Mouse (Mus musculus) lung, postnatal 0 days (tissue): ENCODE measurements around the gene Zfp12. TPM values are rescaled to one million over a fixed set of nuclear protein-coding genes. Genes with fewer than 3 reads are reported as not detected.

Experiments used
- ATAC-seq: fragments of 200-750 bp; cut with Nextera tagmentation; 2 replicates; pipeline ENCODE4 v1.8.0; 2017; ENCODE audit warnings: moderate library complexity
- DNase-seq: peaks from one replicate; pipeline ENCODE4 v3.0.0-alpha.2; 2016; ENCODE audit warnings: low spot score
- H3K27ac ChIP-seq: fragments of 300-500 bp; sonication (generic); 2 replicates; pipeline ENCODE4 v1.5.1; 2014; ENCODE audit warnings: antibody characterized with exemption, mild to moderate bottlenecking, low read length, mixed read lengths
- H3K27me3 ChIP-seq: fragments of 300-500 bp; sonication (generic); replicated peaks from 2 replicates; pipeline ENCODE4 v1.6.1; 2014; ENCODE audit warnings: low read length, mixed read lengths; ENCODE audit not compliant: insufficient read depth
- H3K36me3 ChIP-seq: fragments of 300-500 bp; sonication (generic); 2 replicates; pipeline ENCODE4 v1.6.1; 2014; ENCODE audit warnings: low read length, mixed read lengths; ENCODE audit not compliant: insufficient read depth
- H3K4me1 ChIP-seq: fragments of 300-500 bp; sonication (generic); 2 replicates; pipeline ENCODE4 v1.6.1; 2014; ENCODE audit warnings: antibody characterized with exemption, low read depth, low read length, mixed read lengths; ENCODE audit not compliant: insufficient read depth
- H3K4me2 ChIP-seq: fragments of 300-500 bp; sonication (generic); replicated peaks from 2 replicates; pipeline ENCODE4 v1.6.1; 2014; ENCODE audit warnings: low read depth, mild to moderate bottlenecking, low read length, moderate library complexity, mixed read lengths
- H3K4me3 ChIP-seq: fragments of 300-500 bp; sonication (generic); 2 replicates; pipeline ENCODE4 v1.5.1; 2014; ENCODE audit warnings: low read depth, low read length
- H3K9ac ChIP-seq: fragments of 300-500 bp; sonication (generic); replicated peaks from 2 replicates; pipeline ENCODE4 v1.6.1; 2014; ENCODE audit warnings: low read depth, mild to moderate bottlenecking
- H3K9me3 ChIP-seq: fragments of 300-500 bp; sonication (generic); 2 replicates; pipeline ENCODE4 v1.6.1; 2016; ENCODE audit warnings: low read length, mixed read lengths
- CTCF ChIP-seq: IDR thresholded peaks from 2 replicates; pipeline ENCODE4 v1.5.1; 2016; ENCODE audit warnings: antibody characterized with exemption, mild to moderate bottlenecking
- EP300 ChIP-seq: IDR thresholded peaks from 2 replicates; pipeline ENCODE4 v1.6.1; 2016; ENCODE audit warnings: antibody characterized with exemption, mild to moderate bottlenecking, control low read depth
- WGBS: fragments of 180-500 bp; shearing (Covaris S2); extraction: QIAGEN DNeasy Blood & Tissue Kit; methylation state at CpG from one replicate; pipeline ENCODE4 v1.1.7; 2014; 5-methylcytosine and 5-hydroxymethylcytosine counted together
- polyA plus RNA-seq: library from polyadenylated mRNA; unstranded; fragments of >200 nt; fragmentation: Nextera tagmentation; extraction: Ambion mirVana; gene quantifications from 2 replicates; pipeline ENCODE4 v1.2.1, GENCODE M21; 2015

Zfp12 gene
- polyA plus RNA-seq, 1 experiment from 2014 or later, result 6.7 TPM

DNA sequence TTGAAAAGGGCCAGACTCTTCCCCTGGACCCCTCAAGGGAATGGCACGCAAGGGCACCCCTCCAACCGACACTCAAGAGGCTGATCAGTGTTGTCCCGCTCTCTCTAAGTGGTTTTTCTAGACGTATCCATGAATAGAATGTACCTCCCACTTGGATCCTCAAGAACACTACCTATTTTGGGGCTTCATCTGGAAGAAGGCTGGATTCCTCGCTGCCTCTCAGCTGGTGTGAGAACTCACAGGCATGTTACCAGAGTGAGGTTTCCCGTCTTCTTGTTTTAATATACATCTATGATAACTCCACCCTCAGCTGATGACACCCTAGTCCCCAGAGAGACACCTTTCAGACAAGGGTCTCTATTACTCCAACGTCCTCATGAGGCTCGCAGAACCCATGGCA lies 26.7 kb downstream of the Zfp12 start:
- H3K36me3 ChIP-seq, result no peaks in the 10 kb centered on the region; the same call in 1 of the 2 replicates
- no peaks in the 10 kb centered on the region for H3K27me3 ChIP-seq
- TF ChIP-seq CTCF, result no peak
- no peak for TF ChIP-seq EP300
- no peak overlapping the region for H3K9ac ChIP-seq
- H3K27ac ChIP-seq, result no peak overlapping the region
- no peak overlapping the region for H3K4me3 ChIP-seq
- H3K4me1 ChIP-seq, result no peaks in the 10 kb centered on the region
- DNase-seq (no peak), ATAC-seq (no peak)
- no peak overlapping the region for H3K4me2 ChIP-seq
- H3K9me3 ChIP-seq, result no peaks in the 10 kb centered on the region
- 90% methylated on average over 8 of the region's 8 CpGs for WGBS

DNA sequence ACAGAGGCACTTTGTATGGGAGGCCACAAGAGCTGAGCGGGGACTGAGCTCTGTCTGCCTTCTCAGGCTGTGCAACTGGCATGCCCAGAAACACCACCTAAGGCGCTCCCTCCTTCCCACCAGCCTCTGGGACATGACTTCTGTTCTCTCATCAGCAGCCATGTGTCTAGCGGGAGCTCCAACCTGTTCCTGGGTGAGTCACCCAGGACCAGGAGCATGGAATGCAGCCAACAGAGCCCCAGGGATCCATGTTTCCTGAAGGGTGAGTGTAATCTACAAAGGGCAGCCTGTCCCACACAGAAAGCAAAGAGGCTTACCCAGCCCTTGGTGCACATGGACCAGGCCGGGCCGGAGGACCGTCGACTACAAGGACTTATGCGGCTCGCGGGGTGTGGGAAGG lies 29.7 kb downstream of the Zfp12 start:
- Histone ChIP-seq H3K4me2 (no peak overlapping the region), H3K27ac (no peak overlapping the region), H3K36me3 (no peaks in the 10 kb centered on the region; the same call in 1 of the 2 replicates), H3K9ac (no peak overlapping the region), H3K4me1 (no peaks in the 10 kb centered on the region), H3K27me3 (no peaks in the 10 kb centered on the region), H3K4me3 (no peak overlapping the region), H3K9me3 (no peaks in the 10 kb centered on the region)
- TF ChIP-seq CTCF (no peak), EP300 (no peak)
- ATAC-seq (no peak), DNase-seq (no peak)
- WGBS, result 70% methylated on average over 10 of the region's 10 CpGs

DNA sequence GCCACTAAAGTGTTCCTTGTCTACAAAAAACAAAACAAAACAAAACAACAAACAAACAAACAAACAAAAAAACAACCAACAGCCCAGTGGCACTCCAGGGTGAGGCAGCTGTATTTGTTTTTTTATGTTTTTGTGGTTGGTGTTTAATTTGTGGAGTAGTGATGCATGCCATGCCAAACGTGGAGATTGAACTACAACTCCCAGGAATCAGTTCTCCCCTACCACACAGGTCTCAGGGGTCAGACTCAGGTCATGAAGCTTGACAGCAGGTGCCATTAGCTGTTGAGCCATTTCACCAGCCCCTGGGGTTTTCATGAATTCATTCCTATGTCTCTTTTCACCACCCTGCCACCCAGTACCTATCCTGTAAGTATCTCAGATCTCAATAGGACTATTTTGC lies 30.4 kb downstream of the Zfp12 start:
- no peaks in the 10 kb centered on the region for H3K4me1 ChIP-seq
- no peaks in the 10 kb centered on the region for H3K9me3 ChIP-seq
- H3K4me2 ChIP-seq, result no peak overlapping the region
- DNase-seq (no peak), ATAC-seq (no peak)
- no peaks in the 10 kb centered on the region for H3K27me3 ChIP-seq
- WGBS, result 30% methylated on average over 1 of the region's 1 CpGs
- TF ChIP-seq CTCF (no peak), EP300 (no peak)
- H3K27ac ChIP-seq, result no peak overlapping the region
- no peak overlapping the region for H3K9ac ChIP-seq
- H3K36me3 ChIP-seq, result no peaks in the 10 kb centered on the region; the same call in 1 of the 2 replicates
- H3K4me3 ChIP-seq, result no peak overlapping the region

DNA sequence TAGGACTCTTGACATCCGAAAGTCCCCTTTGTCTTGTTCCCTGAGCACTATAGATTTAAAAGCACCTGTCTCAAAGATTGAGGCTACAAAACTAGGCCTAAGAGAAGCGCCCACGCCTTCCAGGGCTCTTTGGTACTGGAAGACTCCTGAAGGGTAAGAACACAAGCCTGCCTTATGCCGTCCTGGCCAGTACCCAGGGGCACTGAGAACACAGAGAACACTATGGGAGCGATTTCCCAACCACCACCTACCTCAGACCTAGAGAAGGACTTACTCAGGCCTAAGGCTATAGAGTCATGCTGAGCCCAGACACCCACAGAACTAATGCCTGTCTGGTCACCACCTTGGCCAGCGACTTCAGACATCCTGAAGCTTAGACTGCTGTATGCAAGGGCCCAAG lies 31.8 kb downstream of the Zfp12 start:
- H3K4me1 ChIP-seq, result no peaks in the 10 kb centered on the region
- H3K9me3 ChIP-seq, result no peaks in the 10 kb centered on the region
- WGBS, result 88% methylated on average over 6 of the region's 6 CpGs
- no peaks in the 10 kb centered on the region for H3K36me3 ChIP-seq
- H3K4me3 ChIP-seq, result no peak overlapping the region
- ATAC-seq (no peak), DNase-seq (no peak)
- TF ChIP-seq CTCF (no peak), EP300 (no peak)
- H3K9ac ChIP-seq, result no peak overlapping the region
- H3K27me3 ChIP-seq, result no peaks in the 10 kb centered on the region
- no peak overlapping the region for H3K4me2 ChIP-seq
- H3K27ac ChIP-seq, result no peak overlapping the region

DNA sequence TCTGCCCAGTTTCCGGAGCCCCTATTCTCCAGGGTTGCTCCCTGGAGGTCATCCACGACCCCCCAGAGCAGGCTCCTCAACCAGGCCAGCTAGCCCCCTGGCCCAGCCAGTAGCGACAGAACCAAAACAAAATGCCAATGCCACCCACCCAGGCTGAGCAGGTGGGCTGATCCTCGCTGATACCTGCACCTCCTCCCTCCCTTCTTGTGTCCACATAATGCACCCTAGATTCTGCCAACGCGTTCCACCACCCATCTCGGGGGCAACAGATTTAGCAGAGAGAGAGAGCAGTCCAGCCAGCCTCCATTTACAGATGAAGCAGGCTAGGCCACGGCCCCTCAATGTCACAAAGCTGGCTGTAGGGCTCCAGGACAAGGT lies 34.0 kb downstream of the Zfp12 start:
- Histone ChIP-seq H3K4me3 (peak overlapping the region; percentile 88), H3K27ac (no peak overlapping the region)

DNA sequence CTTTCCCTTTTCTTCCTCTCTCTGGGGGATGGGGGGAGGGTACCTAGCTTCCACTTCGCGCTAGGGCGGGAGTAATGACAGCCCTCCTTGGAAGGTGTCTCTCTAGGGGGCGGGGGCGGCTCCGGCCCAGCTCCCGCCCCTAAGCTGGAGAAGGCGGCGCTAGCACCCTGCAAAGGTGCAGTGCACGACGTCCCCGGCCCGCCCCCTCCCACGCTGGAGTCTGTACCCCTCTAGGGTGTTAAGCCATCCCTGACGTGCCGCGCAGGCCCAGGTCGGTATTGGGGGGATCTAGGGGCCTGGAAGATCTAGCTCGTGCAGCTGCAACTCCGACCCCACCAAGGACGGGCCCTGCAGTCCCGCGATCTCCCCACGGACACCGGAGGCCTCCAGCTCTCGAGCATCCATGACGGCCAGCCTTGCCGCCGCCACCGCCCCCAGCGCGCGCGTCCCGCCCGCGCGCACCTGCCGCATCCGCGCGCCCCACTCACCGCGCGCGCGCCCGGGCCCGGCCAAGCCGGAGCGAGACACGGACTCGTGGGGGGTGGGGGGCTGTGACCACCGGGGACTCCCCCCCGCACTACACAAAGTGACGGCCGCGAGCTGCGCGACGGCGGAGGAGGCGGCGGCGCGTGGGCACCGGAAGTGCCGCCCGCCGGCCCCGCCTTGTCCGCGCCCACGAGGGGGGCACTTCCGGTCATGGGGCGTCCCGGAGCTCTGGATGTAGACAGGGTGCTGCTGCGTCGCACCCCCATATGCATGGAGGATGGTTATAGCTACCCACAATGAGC lies 34.6 kb downstream of the Zfp12 start, which contains the start of gene Zfp316:
TSS of gene Zfp316 (minus strand) at position 660 of the 788 bp plus-strand sequence.
- Histone ChIP-seq H3K9me3 (no peaks in the 10 kb centered on the region), H3K36me3 (no peaks in the 10 kb centered on the region), H3K4me2 (peak within 1 kb of the TSS; percentile 94), H3K27me3 (no peaks in the 10 kb centered on the region), H3K4me1 (no peaks in the 10 kb centered on the region), H3K4me3 (peak within 1 kb of the TSS; percentile 88), H3K27ac (no peak within 1 kb of the TSS), H3K9ac (peak within 1 kb of the TSS; percentile 52)
- under 1% methylated on average over 52 of the region's 79 CpGs for WGBS
- DNase-seq, result peak; percentile 69
- TF ChIP-seq EP300 (no peak), CTCF (no peak)
- ATAC-seq, result peak; percentile 89

More for the DNA sequence above, 34.0 kb downstream of the Zfp12 start:
- Histone ChIP-seq H3K9ac (peak overlapping the region; percentile 52), H3K9me3 (no peaks in the 10 kb centered on the region), H3K27me3 (no peaks in the 10 kb centered on the region), H3K4me2 (peak overlapping the region; percentile 94), H3K36me3 (no peaks in the 10 kb centered on the region), H3K4me1 (no peaks in the 10 kb centered on the region)
- WGBS, result 24% methylated on average over 8 of the region's 8 CpGs
- no peak for TF ChIP-seq EP300
- TF ChIP-seq CTCF, result no peak
- DNase-seq (no peak), ATAC-seq (no peak)
